Mouse (Mus musculus) liver, postnatal 0 days (tissue): ENCODE data around the gene Rbms3. TPM values are rescaled to one million over a fixed set of nuclear protein-coding genes. Genes with fewer than 3 reads are reported as not detected.

Experiments used
- ATAC-seq: fragments of 200-750 bp; cut with Nextera tagmentation; 2 replicates; pipeline ENCODE4 v1.8.0; 2017; ENCODE audit warnings: mild to moderate bottlenecking, moderate library complexity
- DNase-seq: peaks from one replicate; pipeline ENCODE4 v3.0.0-alpha.2; 2016
- H3K27ac ChIP-seq: fragments of 300-500 bp; sonication (generic); 2 replicates; pipeline ENCODE4 v1.5.1; 2014; ENCODE audit warnings: antibody characterized with exemption, moderate library complexity, mild to moderate bottlenecking, low read depth
- H3K27me3 ChIP-seq: fragments of 300-500 bp; sonication (generic); 2 replicates; pipeline ENCODE4 v1.6.1; 2014; ENCODE audit warnings: low read length, control low read depth, mixed read lengths; ENCODE audit not compliant: insufficient read depth
- H3K36me3 ChIP-seq: fragments of 300-500 bp; sonication (generic); replicated peaks from 2 replicates; pipeline ENCODE4 v1.6.1; 2014; ENCODE audit warnings: mild to moderate bottlenecking, control low read depth, low read length, moderate library complexity, mixed read lengths; ENCODE audit not compliant: insufficient read depth
- H3K4me1 ChIP-seq: fragments of 300-500 bp; sonication (generic); 2 replicates; pipeline ENCODE4 v1.6.1; 2014; ENCODE audit warnings: antibody characterized with exemption, mild to moderate bottlenecking, control low read depth; ENCODE audit not compliant: insufficient read depth
- H3K4me2 ChIP-seq: fragments of 300-500 bp; sonication (generic); 2 replicates; pipeline ENCODE4 v1.6.1; 2014; ENCODE audit warnings: low read depth, mild to moderate bottlenecking, low read length, moderate library complexity, mixed read lengths
- H3K4me3 ChIP-seq: fragments of 300-500 bp; sonication (generic); 2 replicates; pipeline ENCODE4 v1.5.1; 2014; ENCODE audit warnings: low read depth, low read length
- H3K9ac ChIP-seq: fragments of 300-500 bp; sonication (generic); replicated peaks from 2 replicates; pipeline ENCODE4 v1.6.1; 2014; ENCODE audit warnings: mild to moderate bottlenecking, moderate library complexity
- H3K9me3 ChIP-seq: fragments of 300-500 bp; sonication (generic); 2 replicates; pipeline ENCODE4 v1.6.1; 2016; ENCODE audit warnings: mild to moderate bottlenecking, control low read depth, low read length, mixed read lengths
- CTCF ChIP-seq: sonication (generic); IDR thresholded peaks from 2 replicates; pipeline ENCODE4 v1.5.1; 2016; ENCODE audit warnings: antibody characterized with exemption, low read depth
- EP300 ChIP-seq: IDR thresholded peaks from 2 replicates; pipeline ENCODE4 v1.6.1; 2016; ENCODE audit warnings: antibody characterized with exemption, low read depth, mild to moderate bottlenecking
- WGBS: fragments of 180-500 bp; shearing (Covaris S2); extraction: QIAGEN DNeasy Blood & Tissue Kit; methylation state at CpG from one replicate; pipeline ENCODE4 v1.1.7; 2014; ENCODE audit not compliant: insufficient replicate concordance; 5-methylcytosine and 5-hydroxymethylcytosine counted together
- polyA plus RNA-seq: library from polyadenylated mRNA; unstranded; fragments of >200 nt; fragmentation: Nextera tagmentation; extraction: Ambion mirVana; gene quantifications from 2 replicates; pipeline ENCODE4 v1.2.1, GENCODE M21; 2015

The Rbms3 gene
- polyA plus RNA-seq, 1 experiment from 2014 or later: 2.8 TPM

DNA sequence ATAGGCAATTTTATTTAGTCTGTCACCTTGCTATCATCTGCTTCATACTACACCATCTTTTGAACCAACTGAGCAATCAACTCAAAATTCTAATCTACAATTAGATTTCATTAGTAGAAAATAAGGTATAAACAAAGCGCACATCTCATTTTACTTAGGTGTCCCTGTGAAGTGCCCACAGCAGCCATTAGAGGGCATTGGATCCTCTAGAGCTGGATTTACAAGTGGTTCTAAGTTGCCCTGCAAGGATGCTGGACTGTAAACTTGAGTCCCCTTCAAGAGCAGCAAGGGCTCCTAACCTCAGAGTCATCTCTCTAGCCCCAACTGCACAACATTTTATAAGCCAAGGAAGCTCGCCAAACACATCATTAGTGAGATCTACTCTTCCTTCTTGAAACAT, 891.9 kb downstream of the Rbms3 start:
- ATAC-seq (no peak), DNase-seq (no peak)
- Histone ChIP-seq H3K27me3 (no peaks in the 10 kb centered on the region), H3K4me2 (no peak overlapping the region), H3K27ac (no peak overlapping the region), H3K4me1 (no peaks in the 10 kb centered on the region), H3K4me3 (no peak overlapping the region), H3K9me3 (no peaks in the 10 kb centered on the region), H3K36me3 (no peaks in the 10 kb centered on the region), H3K9ac (no peak overlapping the region)
- TF ChIP-seq CTCF (no peak), EP300 (no peak)
- WGBS: 81% methylated on average over 2 of the region's 2 CpGs

GRCm38 (mm10) chr9:116729172-116729571, 900.5 kb downstream of the Rbms3 start:
- whole genome bisulfite sequencing: 73% methylated on average over 6 of the region's 6 CpGs
- no peak for TF ChIP-seq EP300
- TF ChIP-seq CTCF: no peak
- Histone ChIP-seq H3K27me3 (no peaks in the 10 kb centered on the region), H3K4me1 (no peaks in the 10 kb centered on the region), H3K4me3 (no peak overlapping the region), H3K9me3 (no peaks in the 10 kb centered on the region), H3K36me3 (no peaks in the 10 kb centered on the region), H3K9ac (no peak overlapping the region), H3K27ac (no peak overlapping the region), H3K4me2 (no peak overlapping the region)
- ATAC-seq: no peak
- no peak for DNase-seq

GRCm38 (mm10) chr9:116728655-116729054, 901.1 kb downstream of the Rbms3 start:
- no peak overlapping the region for H3K9ac ChIP-seq
- no peak for DNase-seq
- H3K27me3 ChIP-seq: no peaks in the 10 kb centered on the region
- H3K4me1 ChIP-seq: no peaks in the 10 kb centered on the region
- 67% methylated on average over 7 of the region's 7 CpGs for WGBS
- H3K9me3 ChIP-seq: no peaks in the 10 kb centered on the region
- no peak for TF ChIP-seq CTCF
- TF ChIP-seq EP300: no peak
- no peak overlapping the region for H3K4me2 ChIP-seq
- no peak overlapping the region for H3K4me3 ChIP-seq
- H3K27ac ChIP-seq: no peak overlapping the region
- H3K36me3 ChIP-seq: no peaks in the 10 kb centered on the region
- ATAC-seq: no peak

DNA sequence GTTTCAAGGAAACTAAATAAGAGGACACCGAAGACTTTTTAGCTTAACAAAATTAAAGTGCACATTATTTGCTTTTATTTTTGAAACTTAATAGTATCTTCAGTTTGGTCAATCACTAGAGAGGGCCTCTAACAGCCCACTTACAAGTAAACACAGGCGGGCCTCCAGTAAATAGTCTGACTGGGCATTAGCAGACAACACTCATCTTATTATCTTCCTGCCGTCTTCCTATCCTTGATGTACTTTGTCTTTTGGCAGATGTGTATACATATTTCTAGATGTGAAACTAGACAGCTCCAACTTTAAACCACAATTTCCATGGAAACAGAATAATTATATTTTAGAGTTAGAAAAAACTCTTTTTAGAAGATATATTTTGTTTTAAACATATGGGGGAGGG, 901.6 kb downstream of the Rbms3 start:
- 70% methylated on average over 3 of the region's 3 CpGs for WGBS
- DNase-seq: no peak

DNA sequence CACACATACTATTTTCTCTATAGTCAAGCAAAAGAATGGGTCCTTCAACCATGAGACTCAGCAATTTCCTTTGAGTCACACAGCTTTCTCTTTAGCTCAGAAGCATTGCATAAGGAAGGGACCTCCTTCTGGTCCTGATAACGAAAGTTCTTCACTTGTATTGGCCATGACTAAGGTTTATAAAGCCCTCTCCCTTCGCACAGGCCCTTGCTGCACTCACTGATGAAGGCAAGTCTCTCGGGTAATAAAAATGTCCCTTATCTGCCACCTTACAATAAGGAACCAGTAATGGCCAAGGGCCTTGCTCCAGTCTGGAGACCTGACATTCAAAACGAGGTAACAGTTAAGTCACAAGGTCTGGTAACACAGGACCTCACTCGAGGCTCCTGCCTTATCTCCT, 905.1 kb downstream of the Rbms3 start:
- Histone ChIP-seq H3K4me2 (no peak overlapping the region), H3K27ac (no peak overlapping the region), H3K9me3 (no peaks in the 10 kb centered on the region), H3K36me3 (no peaks in the 10 kb centered on the region), H3K4me1 (no peaks in the 10 kb centered on the region), H3K4me3 (no peak overlapping the region), H3K9ac (no peak overlapping the region), H3K27me3 (no peaks in the 10 kb centered on the region)
- ATAC-seq (no peak), DNase-seq (no peak)
- 62% methylated on average over 5 of the region's 5 CpGs for WGBS
- no peak for TF ChIP-seq EP300
- no peak for TF ChIP-seq CTCF

More for the DNA sequence above, 901.6 kb downstream of the Rbms3 start:
- Histone ChIP-seq H3K27me3 (no peaks in the 10 kb centered on the region), H3K9me3 (no peaks in the 10 kb centered on the region), H3K4me3 (no peak overlapping the region), H3K36me3 (no peaks in the 10 kb centered on the region), H3K9ac (no peak overlapping the region), H3K4me1 (no peaks in the 10 kb centered on the region), H3K27ac (no peak overlapping the region), H3K4me2 (no peak overlapping the region)
- TF ChIP-seq CTCF (no peak), EP300 (no peak)
- ATAC-seq: no peak

GRCm38 (mm10) chr9:116703119-116703518, 926.6 kb downstream of the Rbms3 start:
- Histone ChIP-seq H3K4me3 (no peak overlapping the region), H3K36me3 (no peaks in the 10 kb centered on the region), H3K4me1 (no peaks in the 10 kb centered on the region), H3K27ac (no peak overlapping the region), H3K27me3 (no peaks in the 10 kb centered on the region), H3K9ac (no peak overlapping the region), H3K4me2 (no peak overlapping the region), H3K9me3 (no peaks in the 10 kb centered on the region)
- DNase-seq (no peak), ATAC-seq (no peak)
- TF ChIP-seq CTCF: no peak
- TF ChIP-seq EP300: no peak
- WGBS: 52% methylated on average over 1 of the region's 1 CpGs

- no peaks in the 10 kb centered on the region for H3K9me3 ChIP-seq
- 64% methylated on average over 1 of the region's 1 CpGs for WGBS
- H3K36me3 ChIP-seq: no peaks in the 10 kb centered on the region
- H3K4me1 ChIP-seq: no peaks in the 10 kb centered on the region
- H3K27me3 ChIP-seq: no peaks in the 10 kb centered on the region
- H3K9ac ChIP-seq: no peak overlapping the region
- H3K27ac ChIP-seq: no peak overlapping the region
- no peak for TF ChIP-seq CTCF
- no peak for TF ChIP-seq EP300
- H3K4me3 ChIP-seq: no peak overlapping the region
- ATAC-seq: no peak
- no peak overlapping the region for H3K4me2 ChIP-seq
- no peak for DNase-seq
Measured at GRCm38 (mm10) chr9:116702611-116703010, 927.1 kb downstream of the Rbms3 start.
